Mouse (Mus musculus): Measurements from ENCODE around the gene Npas3. TPM values are rescaled to one million over a fixed set of nuclear protein-coding genes. Genes with fewer than 3 reads are reported as not detected.

Npas3 gene
- polyA plus RNA-seq, 1 experiment from 2014 or later = 0.96 TPM

DNA sequence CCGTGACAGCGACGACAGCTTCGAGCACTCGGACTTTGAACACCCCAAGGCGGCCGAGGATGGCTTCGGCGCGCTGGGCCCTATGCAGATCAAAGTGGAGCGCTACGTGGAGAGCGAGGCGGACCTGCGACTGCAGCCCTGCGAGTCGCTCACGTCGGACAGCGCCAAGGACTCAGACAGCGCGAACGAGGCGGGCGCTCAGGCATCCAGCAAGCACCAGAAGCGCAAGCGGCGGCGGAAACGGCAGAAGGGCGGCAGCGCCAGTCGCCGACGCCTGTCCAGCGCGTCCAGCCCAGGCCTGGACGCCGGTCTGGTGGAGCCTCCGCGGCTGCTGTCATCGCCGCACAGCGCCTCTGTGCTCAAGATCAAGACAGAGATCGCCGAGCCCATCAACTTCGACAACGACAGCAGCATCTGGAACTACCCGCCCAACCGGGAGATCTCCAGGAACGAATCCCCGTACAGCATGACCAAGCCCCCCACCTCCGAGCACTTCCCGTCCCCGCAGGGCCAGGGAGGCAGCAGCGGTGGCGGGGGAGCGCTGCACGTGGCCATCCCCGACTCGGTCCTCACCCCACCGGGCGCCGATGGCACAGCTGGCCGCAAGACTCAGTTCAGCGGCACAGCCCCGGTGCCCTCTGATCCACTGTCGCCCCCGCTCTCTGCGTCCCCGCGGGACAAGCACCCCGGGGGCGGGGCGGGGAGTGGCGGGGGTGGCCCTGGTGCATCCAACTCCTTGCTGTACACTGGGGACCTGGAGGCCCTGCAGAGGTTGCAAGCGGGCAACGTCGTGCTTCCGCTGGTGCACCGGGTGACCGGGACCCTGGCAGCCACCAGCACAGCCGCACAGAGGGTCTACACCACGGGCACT, 819.6 kb downstream of the Npas3 start:
- peak overlapping the region; percentile 45 for H3K4me3 ChIP-seq (replicated peaks)
- 4% methylated on average over 84 of the region's 84 CpGs for WGBS
- H3K4me2 ChIP-seq = peak overlapping the region; percentile 82
- no peaks in the 10 kb centered on the region for H3K9me3 ChIP-seq (replicated peaks)
- H3K9ac ChIP-seq = peak overlapping the region; percentile 18; the same call in 1 of the 2 replicates
- ATAC-seq (replicated peaks; ENCODE audit: low FRiP score) = peak; percentile 83
- no peak overlapping the region for H3K27ac ChIP-seq
- H3K36me3 ChIP-seq = no peaks in the 10 kb centered on the region
- H3K27me3 ChIP-seq = peaks cover 65% of the 10 kb centered on the region
- peaks cover 15% of the 10 kb centered on the region for H3K4me1 ChIP-seq

- no peak for ATAC-seq (replicated peaks; ENCODE audit: low FRiP score)
- Histone ChIP-seq H3K27me3 (peaks cover 61% of the 10 kb centered on the region), H3K4me3 (replicated peaks) (peak overlapping the region; percentile 45; the same call in 1 of the 2 replicates), H3K9ac (no peak overlapping the region), H3K4me1 (peaks cover 15% of the 10 kb centered on the region), H3K9me3 (replicated peaks) (no peaks in the 10 kb centered on the region), H3K4me2 (peak overlapping the region; percentile 82), H3K27ac (no peak overlapping the region), H3K36me3 (no peaks in the 10 kb centered on the region)
- 70% methylated on average over 27 of the region's 27 CpGs for WGBS
These were observed 820.3 kb downstream of the Npas3 start for GRCm38 (mm10) chr12:54068757-54069146.

DNA sequence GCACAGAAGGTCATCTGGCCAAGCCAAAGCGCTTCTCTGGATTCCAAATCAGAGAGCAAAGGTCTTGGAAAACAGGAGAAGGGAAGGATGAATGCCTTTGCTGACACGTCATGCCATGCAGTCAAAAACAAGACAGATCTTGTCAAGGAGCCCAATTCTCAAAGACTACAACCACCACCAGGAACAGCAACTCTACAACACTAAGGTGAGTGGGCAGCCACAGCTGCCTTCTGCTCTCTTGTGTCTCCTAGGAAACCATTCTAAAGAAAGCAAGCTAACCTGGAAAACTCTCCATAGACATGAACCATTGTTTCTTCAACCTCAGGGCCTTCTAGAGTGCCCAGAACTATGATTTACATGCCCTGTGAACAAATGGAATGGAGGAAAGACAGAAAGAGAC, 825.5 kb downstream of the Npas3 start:
- H3K27me3 ChIP-seq = peaks cover 16% of the 10 kb centered on the region
- H3K4me3 ChIP-seq (replicated peaks) = no peak overlapping the region
- no peaks in the 10 kb centered on the region for H3K4me1 ChIP-seq
- ATAC-seq (replicated peaks; ENCODE audit: low FRiP score) = no peak
- H3K27ac ChIP-seq = no peak overlapping the region
- no peak overlapping the region for H3K4me2 ChIP-seq
- H3K36me3 ChIP-seq = no peaks in the 10 kb centered on the region
- WGBS = 91% methylated on average over 2 of the region's 2 CpGs
- no peaks in the 10 kb centered on the region for H3K9me3 ChIP-seq (replicated peaks)
- H3K9ac ChIP-seq = no peak overlapping the region

DNA sequence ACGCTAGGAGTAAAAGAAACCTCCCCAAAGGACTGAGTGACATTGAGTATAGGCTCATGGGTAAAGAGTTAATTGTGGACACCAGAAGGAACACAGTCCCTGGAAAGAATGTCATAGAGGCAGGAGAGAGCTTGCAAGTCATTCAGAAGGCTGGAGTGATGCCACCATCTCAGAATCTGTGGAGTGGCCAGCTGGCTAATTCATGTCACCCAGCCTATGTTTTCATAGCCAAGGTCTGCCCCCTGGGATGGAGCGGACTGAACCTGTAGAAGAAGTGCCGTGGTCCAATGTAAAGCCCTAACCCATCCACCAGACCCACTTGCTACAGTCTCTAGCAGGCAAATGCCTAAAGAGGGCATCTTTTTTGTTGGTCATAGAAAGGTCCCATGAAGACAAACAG, 832.5 kb downstream of the Npas3 start:
- H3K27me3 ChIP-seq = peaks cover 2% of the 10 kb centered on the region; the same call in 1 of the 2 replicates
- no peaks in the 10 kb centered on the region for H3K4me1 ChIP-seq
- WGBS = 94% methylated on average over 3 of the region's 3 CpGs
- H3K9me3 ChIP-seq (replicated peaks) = no peaks in the 10 kb centered on the region
- H3K4me2 ChIP-seq = no peak overlapping the region
- H3K36me3 ChIP-seq = no peaks in the 10 kb centered on the region
- H3K27ac ChIP-seq = no peak overlapping the region
- no peak for ATAC-seq (replicated peaks; ENCODE audit: low FRiP score)
- no peak overlapping the region for H3K4me3 ChIP-seq (replicated peaks)
- H3K9ac ChIP-seq = no peak overlapping the region

DNA sequence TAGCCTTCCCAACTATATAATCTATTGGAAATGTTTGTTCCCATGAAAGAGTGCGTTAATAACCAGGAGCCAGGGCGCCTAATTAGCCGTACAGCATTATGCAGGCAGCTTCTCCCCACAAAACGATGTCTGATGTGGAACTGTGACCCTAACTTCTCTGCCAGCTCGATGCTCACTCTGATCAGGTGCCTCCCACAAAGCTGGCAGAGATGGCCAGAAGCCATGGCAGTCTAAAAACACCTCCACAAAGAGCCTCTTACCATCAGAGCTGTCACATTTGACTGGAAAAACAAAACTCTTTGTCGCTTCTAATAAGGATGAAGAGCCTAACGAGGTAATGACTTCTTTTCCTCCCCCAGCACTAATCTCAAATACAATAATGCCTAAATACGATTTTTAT, 845.3 kb downstream of the Npas3 start:
- H3K9ac ChIP-seq = no peak overlapping the region
- no peaks in the 10 kb centered on the region for H3K36me3 ChIP-seq
- no peak for ATAC-seq (replicated peaks; ENCODE audit: low FRiP score)
- no peak overlapping the region for H3K27ac ChIP-seq
- H3K4me2 ChIP-seq = no peak overlapping the region
- H3K4me3 ChIP-seq (replicated peaks) = no peak overlapping the region
- no peaks in the 10 kb centered on the region for H3K4me1 ChIP-seq
- 74% methylated on average over 8 of the region's 8 CpGs for WGBS
- no peaks in the 10 kb centered on the region for H3K9me3 ChIP-seq (replicated peaks)
- 0 out of 2 replicates have a peak, but pooled peaks cover 6% of the 10 kb centered on the region for H3K27me3 ChIP-seq

DNA sequence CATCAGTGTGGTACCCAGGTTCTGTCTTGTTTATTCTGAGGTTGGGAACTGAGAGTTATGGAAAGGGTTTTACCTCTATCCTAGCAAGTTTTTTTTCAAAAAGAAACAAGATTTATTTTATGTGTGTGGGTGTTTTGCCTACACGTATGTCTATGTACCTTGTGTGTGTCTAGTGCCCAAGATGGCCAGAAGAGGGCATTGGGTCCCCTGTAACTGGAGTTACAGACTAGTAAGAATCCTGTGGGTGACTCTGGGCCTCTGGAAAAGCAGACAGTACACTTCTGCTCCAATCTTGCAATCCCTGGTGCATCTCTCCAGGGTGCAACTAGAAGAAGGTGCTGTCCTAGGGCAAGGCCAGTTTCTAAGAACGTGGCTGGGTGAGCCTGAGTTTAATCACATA, 848.0 kb downstream of the Npas3 start:
- Histone ChIP-seq H3K4me1 (no peaks in the 10 kb centered on the region), H3K9me3 (replicated peaks) (no peaks in the 10 kb centered on the region), H3K27ac (no peak overlapping the region), H3K4me2 (no peak overlapping the region), H3K36me3 (no peaks in the 10 kb centered on the region), H3K27me3 (peaks cover 18% of the 10 kb centered on the region), H3K9ac (no peak overlapping the region), H3K4me3 (replicated peaks) (no peak overlapping the region)
- 72% methylated on average over 2 of the region's 2 CpGs for WGBS
- no peak for ATAC-seq (replicated peaks; ENCODE audit: low FRiP score)

GRCm38 (mm10) chr12:54098136-54098535, 849.7 kb downstream of the Npas3 start:
- Histone ChIP-seq H3K27me3 (peaks cover 15% of the 10 kb centered on the region), H3K9me3 (replicated peaks) (no peaks in the 10 kb centered on the region), H3K27ac (no peak overlapping the region), H3K4me3 (replicated peaks) (no peak overlapping the region), H3K4me2 (no peak overlapping the region), H3K36me3 (no peaks in the 10 kb centered on the region), H3K9ac (no peak overlapping the region), H3K4me1 (peaks cover 4% of the 10 kb centered on the region; the same call in 1 of the 2 replicates)
- no peak for ATAC-seq (replicated peaks; ENCODE audit: low FRiP score)
- WGBS = 82% methylated on average over 6 of the region's 6 CpGs

GRCm38 (mm10) chr12:54098785-54099184, 850.3 kb downstream of the Npas3 start:
- Histone ChIP-seq H3K36me3 (no peaks in the 10 kb centered on the region), H3K9me3 (replicated peaks) (no peaks in the 10 kb centered on the region), H3K9ac (no peak overlapping the region), H3K27ac (no peak overlapping the region), H3K4me3 (replicated peaks) (no peak overlapping the region), H3K4me1 (peaks cover 4% of the 10 kb centered on the region; the same call in 1 of the 2 replicates), H3K4me2 (no peak overlapping the region), H3K27me3 (peaks cover 19% of the 10 kb centered on the region)
- peak; percentile 69; the same call in 1 of the 2 replicates for ATAC-seq (replicated peaks; ENCODE audit: low FRiP score)
- 11% methylated on average over 6 of the region's 6 CpGs for WGBS

DNA sequence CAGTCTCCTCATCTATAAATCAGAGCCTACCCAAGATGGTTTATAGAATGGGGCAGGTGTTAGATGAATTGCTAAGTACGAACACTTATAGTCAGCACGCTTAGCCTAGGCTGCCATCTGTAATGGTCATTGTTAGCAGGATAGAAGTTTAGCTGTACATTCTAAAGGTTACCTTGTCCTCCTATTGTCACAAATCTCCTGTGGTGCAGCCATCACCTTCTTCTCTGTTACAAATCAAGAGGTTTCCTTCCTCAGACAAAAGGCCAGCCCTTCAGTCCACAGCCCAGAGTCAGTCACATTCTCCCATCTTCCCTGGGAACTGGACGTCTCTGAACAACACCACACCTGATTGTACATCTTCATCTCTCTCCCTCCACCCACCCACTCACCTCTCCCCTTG, 851.0 kb downstream of the Npas3 start:
- no peak overlapping the region for H3K4me3 ChIP-seq (replicated peaks)
- no peak overlapping the region for H3K9ac ChIP-seq
- no peaks in the 10 kb centered on the region for H3K36me3 ChIP-seq
- no peaks in the 10 kb centered on the region for H3K9me3 ChIP-seq (replicated peaks)
- no peak overlapping the region for H3K4me2 ChIP-seq
- no peak overlapping the region for H3K27ac ChIP-seq
- no peak for ATAC-seq (replicated peaks; ENCODE audit: low FRiP score)
- 88% methylated on average over 3 of the region's 3 CpGs for WGBS
- peaks cover 18% of the 10 kb centered on the region for H3K27me3 ChIP-seq
- H3K4me1 ChIP-seq = peaks cover 4% of the 10 kb centered on the region; the same call in 1 of the 2 replicates

DNA sequence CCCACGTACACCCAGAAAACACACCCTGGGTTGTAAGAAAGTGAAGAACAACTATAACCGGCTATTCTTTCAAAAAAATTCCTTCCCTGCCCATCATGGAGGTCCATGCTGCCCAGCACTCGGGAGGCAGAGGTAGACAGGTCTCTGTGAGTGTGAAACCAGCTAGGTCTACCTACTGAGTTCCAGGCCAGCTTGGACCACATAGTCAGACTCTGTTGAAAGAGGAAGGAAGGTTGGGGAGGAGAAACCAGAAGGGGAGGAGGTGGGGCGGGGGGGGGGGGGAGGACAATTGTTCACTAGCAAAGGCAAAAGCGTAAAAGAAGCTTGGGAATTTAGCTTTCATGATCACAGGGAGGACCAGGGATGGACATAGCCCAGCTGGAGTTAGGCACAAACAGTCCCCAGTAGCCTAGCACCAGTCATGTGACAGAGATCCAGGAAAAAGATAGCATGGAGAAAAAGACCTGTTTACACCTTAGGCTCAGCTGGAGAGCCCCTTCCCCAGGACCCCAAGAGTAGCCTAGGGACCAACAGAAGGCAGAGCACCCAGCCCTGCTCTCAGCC, 852.9 kb downstream of the Npas3 start:
- Histone ChIP-seq H3K4me1 (peaks cover 4% of the 10 kb centered on the region; the same call in 1 of the 2 replicates), H3K4me3 (replicated peaks) (no peak overlapping the region), H3K9me3 (replicated peaks) (no peaks in the 10 kb centered on the region), H3K27ac (no peak overlapping the region), H3K36me3 (no peaks in the 10 kb centered on the region), H3K9ac (no peak overlapping the region), H3K4me2 (peak overlapping the region; percentile 40; the same call in 1 of the 2 replicates), H3K27me3 (peaks cover 16% of the 10 kb centered on the region)
- 58% methylated on average over 4 of the region's 5 CpGs for WGBS
- peak; percentile 30; the same call in 1 of the 2 replicates for ATAC-seq (replicated peaks; ENCODE audit: low FRiP score)

DNA sequence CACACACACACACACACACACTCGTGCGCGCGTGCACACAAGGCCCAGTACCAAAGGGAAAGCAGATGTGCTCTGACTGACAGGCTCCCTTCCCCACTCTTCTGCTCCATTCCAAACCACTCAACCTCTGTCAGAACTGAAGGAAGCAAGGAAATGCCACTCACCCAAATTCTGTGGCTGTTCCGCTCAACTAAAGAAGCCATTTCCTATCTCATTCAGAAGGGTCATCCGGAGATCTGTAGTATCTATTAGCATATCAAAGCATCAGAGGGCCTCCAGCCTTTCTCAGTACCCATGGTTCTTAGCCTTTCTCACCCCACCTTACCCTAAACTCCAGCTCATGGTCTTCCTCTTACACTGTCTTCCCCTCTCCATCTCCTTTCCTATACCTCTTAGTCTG, 854.0 kb downstream of the Npas3 start:
- no peak overlapping the region for H3K4me3 ChIP-seq (replicated peaks)

DNA sequence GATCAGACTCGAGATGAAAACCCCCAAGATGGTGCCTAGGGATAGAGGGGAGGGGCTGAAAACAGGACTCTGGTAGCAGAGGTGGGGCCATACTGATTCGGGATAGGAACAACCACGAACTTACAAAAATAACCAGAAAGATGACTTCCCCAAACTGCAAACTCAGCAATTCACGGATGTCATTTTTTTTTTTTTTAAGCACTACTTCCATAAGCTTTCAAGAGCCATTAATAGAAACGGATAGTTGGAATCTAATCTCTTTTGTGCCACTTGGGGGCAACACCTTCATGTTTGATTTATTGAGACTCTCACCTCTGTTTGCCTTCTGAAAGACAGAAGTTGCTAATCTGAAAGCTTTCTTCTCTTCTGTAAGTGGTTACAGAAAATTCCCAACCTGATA, 857.1 kb downstream of the Npas3 start:
- H3K4me2 ChIP-seq = no peak overlapping the region
- H3K27me3 ChIP-seq = peaks cover 11% of the 10 kb centered on the region; the same call in 1 of the 2 replicates
- H3K36me3 ChIP-seq = no peaks in the 10 kb centered on the region
- ATAC-seq (replicated peaks; ENCODE audit: low FRiP score) = no peak
- WGBS = 53% methylated on average over 5 of the region's 5 CpGs
- no peak overlapping the region for H3K4me3 ChIP-seq (replicated peaks)
- no peak overlapping the region for H3K27ac ChIP-seq
- no peaks in the 10 kb centered on the region for H3K9me3 ChIP-seq (replicated peaks)
- H3K4me1 ChIP-seq = peaks cover 4% of the 10 kb centered on the region; the same call in 1 of the 2 replicates
- H3K9ac ChIP-seq = no peak overlapping the region

More for the DNA sequence above, 854.0 kb downstream of the Npas3 start:
- Histone ChIP-seq H3K36me3 (no peaks in the 10 kb centered on the region), H3K4me2 (no peak overlapping the region), H3K27ac (no peak overlapping the region), H3K9ac (no peak overlapping the region), H3K9me3 (replicated peaks) (no peaks in the 10 kb centered on the region), H3K27me3 (peaks cover 16% of the 10 kb centered on the region), H3K4me1 (peaks cover 4% of the 10 kb centered on the region; the same call in 1 of the 2 replicates)
- ATAC-seq (replicated peaks; ENCODE audit: low FRiP score) = no peak
- 65% methylated on average over 6 of the region's 6 CpGs for WGBS

Measured in kidney, embryonic 15.5 days (tissue).